In genomic region chr11:9216252-9216651, GRCm38 (mm10) we compare ENCODE assay signal across 19 mouse cellular contexts. TPM values are rescaled to one million over a fixed set of nuclear protein-coding genes. Genes with fewer than 3 reads are reported as not detected.
DNase-seq lines count a peak whose midpoint lies in the region; ATAC-seq and TF ChIP-seq lines count a peak whose summit lies in the region.
"Had no signal": no experiment of that assay in that cellular context is flagged by ENCODE, and none has a peak within 500 bp of the region (broad histone marks: within the 10 kb centered on the region; RNA-seq: fewer than 3 reads in every experiment).

No protein-coding gene starts in this region.

- H3K4me2 ChIP-seq in lung, embryonic 14.5 days, result no peak overlapping the region
- no peak overlapping the region for H3K4me2 ChIP-seq in embryonic facial prominence, embryonic 12.5 days (replicated peaks)
- H3K4me2 ChIP-seq in stomach, embryonic 16.5 days (ENCODE audit: low read depth, low read length), result no peak overlapping the region
- no peak overlapping the region for H3K4me2 ChIP-seq in heart, embryonic 11.5 days
- no peak overlapping the region for H3K4me2 ChIP-seq in liver, embryonic 12.5 days
- H3K4me2 ChIP-seq: heart, embryonic 15.5 days; liver, embryonic 11.5 days; lung, embryonic 15.5 days had no signal

- H3K9ac ChIP-seq in lung, embryonic 14.5 days, result no peak overlapping the region
- no peak overlapping the region for H3K9ac ChIP-seq in embryonic facial prominence, embryonic 12.5 days
- no peak overlapping the region for H3K9ac ChIP-seq in stomach, embryonic 16.5 days (ENCODE audit: low read length)
- H3K9ac ChIP-seq in heart, embryonic 11.5 days (ENCODE audit: low read depth, low read length), result no peak overlapping the region
- H3K9ac ChIP-seq in liver, embryonic 12.5 days, result no peak overlapping the region
- H3K9ac ChIP-seq: forebrain, postnatal 0 days; heart, embryonic 15.5 days; lung, embryonic 15.5 days had no signal

- H3K27me3 ChIP-seq in lung, embryonic 14.5 days (ENCODE audit: insufficient read depth, low read length), result no peaks in the 10 kb centered on the region
- H3K27me3 ChIP-seq in embryonic facial prominence, embryonic 12.5 days, result no peaks in the 10 kb centered on the region
- no peaks in the 10 kb centered on the region for H3K27me3 ChIP-seq in stomach, embryonic 16.5 days (ENCODE audit: control insufficient read depth, insufficient read depth, low read length)
- no peaks in the 10 kb centered on the region for H3K27me3 ChIP-seq in heart, embryonic 11.5 days (ENCODE audit: control insufficient read depth, insufficient read depth, low read length)
- no peaks in the 10 kb centered on the region for H3K27me3 ChIP-seq in liver, embryonic 12.5 days (replicated peaks)
- H3K27me3 ChIP-seq: heart, embryonic 15.5 days; lung, embryonic 15.5 days had no signal

- DNase-seq in lung, embryonic 14.5 days, result peak; percentile 40
- no peak for DNase-seq in lung, postnatal 25 days (ENCODE audit: low spot score)
- peak; percentile 18 for DNase-seq in embryo, embryonic 10.5 days (ENCODE audit: low spot score)
- DNase-seq: cerebellum, adult 9-11 months; forebrain, postnatal 0 days; gastrocnemius, adult 2 months; heart, adult 18-20 months; kidney, postnatal 25 days; layer of hippocampus, adult 9-11 months; right cerebral cortex, postnatal 14 days had no signal

- H3K9me3 ChIP-seq in lung, embryonic 14.5 days (ENCODE audit: low read depth, low read length), result no peaks in the 10 kb centered on the region
- no peaks in the 10 kb centered on the region for H3K9me3 ChIP-seq in embryonic facial prominence, embryonic 12.5 days
- H3K9me3 ChIP-seq in stomach, embryonic 16.5 days (replicated peaks; ENCODE audit: control insufficient read depth, low read length), result no peaks in the 10 kb centered on the region
- no peaks in the 10 kb centered on the region for H3K9me3 ChIP-seq in heart, embryonic 11.5 days (replicated peaks; ENCODE audit: control insufficient read depth, low read length)
- H3K9me3 ChIP-seq in liver, embryonic 12.5 days (replicated peaks), result no peaks in the 10 kb centered on the region
- H3K9me3 ChIP-seq: heart, embryonic 15.5 days; lung, embryonic 15.5 days had no signal

- no peak for TF ChIP-seq CTCF in lung, embryonic 14.5 days (IDR thresholded peaks at IDR 0.05; ENCODE audit: low read depth)

- WGBS in lung, embryonic 14.5 days, result 23% methylated on average over 4 of the region's 4 CpGs
- WGBS in embryonic facial prominence, embryonic 12.5 days, result 18% methylated on average over 4 of the region's 4 CpGs
- 27% methylated on average over 4 of the region's 4 CpGs for WGBS in stomach, embryonic 16.5 days
- WGBS in heart, embryonic 11.5 days (ENCODE audit: insufficient replicate concordance), result 33% methylated on average over 4 of the region's 4 CpGs
- WGBS in liver, embryonic 12.5 days (ENCODE audit: insufficient replicate concordance), result 28% methylated on average over 4 of the region's 4 CpGs

- H3K36me3 ChIP-seq in lung, embryonic 14.5 days (ENCODE audit: insufficient read depth), result no peaks in the 10 kb centered on the region
- H3K36me3 ChIP-seq in embryonic facial prominence, embryonic 12.5 days, result no peaks in the 10 kb centered on the region
- no peaks in the 10 kb centered on the region for H3K36me3 ChIP-seq in stomach, embryonic 16.5 days (ENCODE audit: control insufficient read depth, insufficient read depth, low read length)
- no peaks in the 10 kb centered on the region for H3K36me3 ChIP-seq in heart, embryonic 11.5 days (ENCODE audit: control insufficient read depth, insufficient read depth, low read length)
- H3K36me3 ChIP-seq in liver, embryonic 12.5 days, result no peaks in the 10 kb centered on the region
- H3K36me3 ChIP-seq: heart, embryonic 15.5 days; lung, embryonic 15.5 days had no signal

- no peak overlapping the region for H3K4me3 ChIP-seq in lung, embryonic 14.5 days (ENCODE audit: low read depth, low read length)
- no peak overlapping the region for H3K4me3 ChIP-seq in embryonic facial prominence, embryonic 12.5 days
- H3K4me3 ChIP-seq in stomach, embryonic 16.5 days (replicated peaks; ENCODE audit: low read length), result no peak overlapping the region
- no peak overlapping the region for H3K4me3 ChIP-seq in heart, embryonic 11.5 days (ENCODE audit: low read depth, low read length)
- no peak overlapping the region for H3K4me3 ChIP-seq in liver, embryonic 12.5 days
- H3K4me3 ChIP-seq: gastrocnemius, adult 2 months; heart, embryonic 15.5 days; lung, embryonic 15.5 days had no signal

- H3K4me1 ChIP-seq in lung, embryonic 14.5 days (ENCODE audit: insufficient read depth), result no peaks in the 10 kb centered on the region
- H3K4me1 ChIP-seq in embryonic facial prominence, embryonic 12.5 days, result peaks cover 10% of the 10 kb centered on the region; the same call in 1 of the 2 replicates
- H3K4me1 ChIP-seq in stomach, embryonic 16.5 days (ENCODE audit: control insufficient read depth, insufficient read depth, low read length), result no peaks in the 10 kb centered on the region
- H3K4me1 ChIP-seq in heart, embryonic 11.5 days (ENCODE audit: control insufficient read depth, insufficient read depth, low read length), result no peaks in the 10 kb centered on the region
- H3K4me1 ChIP-seq in liver, embryonic 12.5 days, result no peaks in the 10 kb centered on the region
- H3K4me1 ChIP-seq: heart, embryonic 15.5 days; lung, embryonic 15.5 days had no signal

- H3K27ac ChIP-seq in lung, embryonic 14.5 days (ENCODE audit: low read depth), result no peak overlapping the region
- H3K27ac ChIP-seq in embryonic facial prominence, embryonic 12.5 days, result no peak overlapping the region
- no peak overlapping the region for H3K27ac ChIP-seq in stomach, embryonic 16.5 days (ENCODE audit: low read length)
- no peak overlapping the region for H3K27ac ChIP-seq in heart, embryonic 11.5 days (ENCODE audit: low read depth, low read length)
- no peak overlapping the region for H3K27ac ChIP-seq in liver, embryonic 12.5 days
- H3K27ac ChIP-seq: gastrocnemius, adult 2 months; heart, embryonic 15.5 days; lung, embryonic 15.5 days had no signal

- ATAC-seq in lung, embryonic 14.5 days (ENCODE audit: insufficient read depth), result peak; percentile 77; the same call in 1 of the 2 replicates
- peak; percentile 88 for ATAC-seq in embryonic facial prominence, embryonic 12.5 days (ENCODE audit: insufficient number of reproducible peaks, insufficient read depth, low FRiP score, low TSS enrichment)
- ATAC-seq in stomach, embryonic 16.5 days (ENCODE audit: insufficient read depth, low FRiP score), result peak; percentile 56
- ATAC-seq in heart, embryonic 11.5 days (replicated peaks; ENCODE audit: insufficient number of reproducible peaks, low FRiP score, low TSS enrichment), result no peak
- ATAC-seq in liver, embryonic 12.5 days, result no peak
- ATAC-seq: CD4-positive, CD25-positive, alpha-beta regulatory T cell, adult 4 months; forebrain, postnatal 0 days; midbrain, embryonic 16.5 days had no signal

RNA-seq across cellular contexts. Expression of gene Abca13, which starts 24.5 kb away (rescaled TPM):
- polyA plus RNA-seq in lung, embryonic 14.5 days (2014; fragmentation: Nextera tagmentation; extraction: Ambion mirVana), result 0.01 and 0.08 TPM in 2 replicates
- polyA plus RNA-seq in embryonic facial prominence, embryonic 12.5 days (2016; fragmentation: Nextera tagmentation; extraction: Ambion mirVana), result 0.03 and 0.13 TPM in 2 replicates
- polyA plus RNA-seq in stomach, embryonic 16.5 days (2015; fragmentation: Nextera tagmentation; extraction: Ambion mirVana), result 0.11 and 0.15 TPM in 2 replicates
- polyA plus RNA-seq in heart, embryonic 11.5 days (2014; fragmentation: Nextera tagmentation; extraction: Ambion mirVana), result 0.03 and 0.04 TPM in 2 replicates
- polyA plus RNA-seq in liver, embryonic 12.5 days (2016; fragmentation: Nextera tagmentation; extraction: Ambion mirVana), result 0.01 and 0.04 TPM in 2 replicates
- polyA plus RNA-seq: CD4-positive, CD25-positive, alpha-beta regulatory T cell, adult 4 months had no signal

Comparison
In these comparisons a context has a peak if more than half of its experiments do, and no peak if none do; other contexts are left out.
1. ATAC-seq: peak in lung, embryonic 14.5 days (single experiment), embryonic facial prominence, embryonic 12.5 days (single experiment) and stomach, embryonic 16.5 days (single experiment); none in heart, embryonic 11.5 days (single experiment) and liver, embryonic 12.5 days (single experiment).